Mouse (Mus musculus) liver, adult 2 months (tissue): Measurements from ENCODE around the gene Cep97. TPM values are rescaled to one million over a fixed set of nuclear protein-coding genes. Genes with fewer than 3 reads are reported as not detected.
"Not testable (repeated sequence)": the region's sequence is repeated elsewhere in the genome, so short reads cannot be mapped to it uniquely, and the experiment has no call there.

Experiments used
- DNase-seq: peaks from one replicate; pipeline ENCODE4 v3.0.0-alpha.2; 2011; ENCODE audit warnings: low read depth, low spot score; ENCODE audit errors: extremely low read depth
- H3K27ac ChIP-seq: fragments of 200-500 bp; replicated peaks from 2 replicates; pipeline ENCODE4 v1.5.1; 2012; ENCODE audit warnings: low read depth, mild to moderate bottlenecking, control low read depth, inconsistent platforms, low read length; ENCODE audit not compliant: insufficient read depth
- H3K27me3 ChIP-seq: fragments of 200-500 bp; 2 replicates; pipeline ENCODE4 v1.6.1; 2012; ENCODE audit warnings: mild to moderate bottlenecking, moderate library complexity, low read length, inconsistent platforms; ENCODE audit not compliant: control insufficient read depth, insufficient read depth
- H3K36me3 ChIP-seq: fragments of 200-500 bp; 2 replicates; pipeline ENCODE4 v1.6.1; 2012; ENCODE audit warnings: low read length, inconsistent platforms; ENCODE audit not compliant: control insufficient read depth, insufficient read depth
- H3K4me1 ChIP-seq: fragments of 200-500 bp; 2 replicates; pipeline ENCODE4 v1.6.1; 2011; ENCODE audit warnings: low read length; ENCODE audit not compliant: control insufficient read depth, insufficient read depth
- H3K4me3 ChIP-seq: fragments of 200-500 bp; 2 replicates; pipeline ENCODE4 v1.5.1; 2011; ENCODE audit warnings: low read depth, mild to moderate bottlenecking, control low read depth, low read length, moderate library complexity; ENCODE audit not compliant: insufficient read depth
- H3K79me2 ChIP-seq: fragments of 200-500 bp; 2 replicates; pipeline ENCODE4 v1.6.1; 2012; ENCODE audit warnings: inconsistent platforms, mild to moderate bottlenecking, low read length, moderate library complexity; ENCODE audit not compliant: control insufficient read depth, insufficient read depth
- H3K9ac ChIP-seq: fragments of 200-500 bp; 2 replicates; pipeline ENCODE4 v1.6.1; 2012; ENCODE audit warnings: low read depth, mild to moderate bottlenecking, control low read depth, inconsistent platforms, low read length
- CTCF ChIP-seq: fragments of 200-500 bp; IDR thresholded peaks from 2 replicates; pipeline ENCODE4 v1.5.1; 2011; ENCODE audit warnings: low read depth, low read length, control low read depth
- POLR2A ChIP-seq: fragments of 200-500 bp; IDR thresholded peaks from 2 replicates; pipeline ENCODE4 v1.6.1; 2011; ENCODE audit warnings: low read length, control low read depth; ENCODE audit not compliant: insufficient read depth; ENCODE audit errors: extremely low read depth
- WGBS: fragments of 180-500 bp; shearing (Covaris S2); methylation state at CpG from one replicate; pipeline ENCODE4 v1.1.7; 2018; 5-methylcytosine and 5-hydroxymethylcytosine counted together
- polyA plus RNA-seq: library from polyadenylated mRNA; depleted of rRNA; stranded (reverse); fragments of >200 nt; gene quantifications from 2 replicates; pipeline ENCODE4 v1.2.3, GENCODE M21; 2012
- total RNA-seq: library from RNA; depleted of rRNA; stranded (reverse); fragments of >200 nt; gene quantifications from 2 replicates; pipeline ENCODE4 v1.2.3, GENCODE M21; 2014

The Cep97 gene
- total and polyA plus RNA-seq, 2 experiments, result 0.39 to 1.7 TPM

GRCm38 (mm10) chr16:55964126-55964949, 29.7 kb upstream of the Cep97 start:
- Histone ChIP-seq H3K36me3 (peaks cover 15% of the 10 kb centered on the region), H3K79me2 (peaks cover 5% of the 10 kb centered on the region), H3K9ac (no peak overlapping the region), H3K4me1 (peaks cover 5% of the 10 kb centered on the region), H3K27ac (no peak overlapping the region), H3K4me3 (no peak overlapping the region), H3K27me3 (no peaks in the 10 kb centered on the region)
- WGBS, result 62% methylated on average over 4 of the region's 4 CpGs
- TF ChIP-seq CTCF, result peak; percentile 58
- TF ChIP-seq POLR2A, result no peak
- DNase-seq, result peak; percentile 58

- H3K27me3 ChIP-seq, H3K36me3 ChIP-seq, H3K27ac ChIP-seq, H3K79me2 ChIP-seq, H3K9ac ChIP-seq, DNase-seq, H3K4me1 ChIP-seq, H3K4me3 ChIP-seq: not testable (repeated sequence)
- WGBS, result 93% methylated on average over 6 of the region's 11 CpGs
These were observed 28.4 kb upstream of the Cep97 start for GRCm38 (mm10) chr16:55963068-55963467.

- WGBS, result 94% methylated on average over 9 of the region's 9 CpGs
- not testable (repeated sequence) for H3K27me3 ChIP-seq, DNase-seq, H3K9ac ChIP-seq, H3K36me3 ChIP-seq, H3K27ac ChIP-seq, H3K4me3 ChIP-seq, H3K4me1 ChIP-seq, H3K79me2 ChIP-seq
These were observed 19.5 kb upstream of the Cep97 start for GRCm38 (mm10) chr16:55954196-55954595.

DNA sequence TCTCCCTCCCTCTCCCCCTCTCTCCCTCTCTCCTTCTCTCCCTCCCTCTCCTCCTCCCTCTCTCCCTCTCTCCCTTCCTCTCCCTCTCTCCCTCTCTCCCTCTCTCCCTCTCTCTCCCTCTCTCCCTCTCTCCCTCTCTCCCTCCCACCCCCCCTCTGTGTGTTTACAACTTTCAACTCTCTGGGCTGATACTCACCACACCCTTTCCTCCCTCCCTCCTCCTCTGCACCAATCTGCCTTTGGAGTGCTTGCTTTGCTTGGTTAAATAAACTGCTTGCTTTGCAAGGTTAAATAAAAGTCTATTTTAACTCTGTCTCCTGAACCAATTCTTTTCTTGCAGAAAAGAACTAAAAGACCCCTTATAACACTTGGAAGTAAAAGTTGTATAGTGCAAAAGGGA, 18.1 kb upstream of the Cep97 start:
- H3K27ac ChIP-seq, result no peak overlapping the region
- no peak for TF ChIP-seq CTCF
- TF ChIP-seq POLR2A, result no peak
- no peaks in the 10 kb centered on the region for H3K79me2 ChIP-seq
- no peaks in the 10 kb centered on the region for H3K36me3 ChIP-seq
- no peaks in the 10 kb centered on the region for H3K4me1 ChIP-seq
- H3K9ac ChIP-seq, result no peak overlapping the region
- no peaks in the 10 kb centered on the region for H3K27me3 ChIP-seq
- DNase-seq, result no peak
- H3K4me3 ChIP-seq, result no peak overlapping the region

GRCm38 (mm10) chr16:55951679-55952327, 17.1 kb upstream of the Cep97 start:
- Histone ChIP-seq H3K4me1 (peaks cover 4% of the 10 kb centered on the region; the same call in 1 of the 2 replicates), H3K27ac (no peak overlapping the region), H3K36me3 (no peaks in the 10 kb centered on the region), H3K4me3 (no peak overlapping the region), H3K9ac (no peak overlapping the region), H3K27me3 (no peaks in the 10 kb centered on the region), H3K79me2 (no peaks in the 10 kb centered on the region)
- no peak for DNase-seq
- no peak for TF ChIP-seq CTCF
- no peak for TF ChIP-seq POLR2A
- WGBS, result 74% methylated on average over 7 of the region's 7 CpGs
